Mouse (Mus musculus) midbrain, postnatal 0 days (tissue): Measurements from ENCODE around the gene Fam172a. TPM values are rescaled to one million over a fixed set of nuclear protein-coding genes. Genes with fewer than 3 reads are reported as not detected.

Experiments used
- ATAC-seq: fragments of 200-750 bp; cut with Nextera tagmentation; 2 replicates; pipeline ENCODE4 v1.8.0; 2017; ENCODE audit warnings: moderate number of reproducible peaks, mild to moderate bottlenecking, moderate TSS enrichment, moderate library complexity; ENCODE audit not compliant: low FRiP score
- DNase-seq: peaks from one replicate; pipeline ENCODE4 v3.0.0-alpha.2; 2015; ENCODE audit warnings: low spot score
- H3K27ac ChIP-seq: fragments of 300-500 bp; sonication (generic); 2 replicates; pipeline ENCODE4 v1.5.1; 2014; ENCODE audit warnings: low read depth, mild to moderate bottlenecking, low read length, mixed read lengths
- H3K27me3 ChIP-seq: fragments of 300-500 bp; sonication (generic); 2 replicates; pipeline ENCODE4 v1.6.1; 2014; ENCODE audit warnings: low read length, control low read depth, mixed read lengths; ENCODE audit not compliant: insufficient read depth
- H3K36me3 ChIP-seq: fragments of 300-500 bp; sonication (generic); 2 replicates; pipeline ENCODE4 v1.6.1; 2014; ENCODE audit warnings: low read length, control low read depth, mixed read lengths; ENCODE audit not compliant: insufficient read depth
- H3K4me1 ChIP-seq: fragments of 300-500 bp; sonication (generic); 2 replicates; pipeline ENCODE4 v1.6.1; 2014; ENCODE audit warnings: mild to moderate bottlenecking, control low read depth, antibody characterized with exemption, low read length, mixed read lengths; ENCODE audit not compliant: insufficient read depth
- H3K4me2 ChIP-seq: fragments of 300-500 bp; sonication (generic); 2 replicates; pipeline ENCODE4 v1.6.1; 2014; ENCODE audit warnings: low read depth, mild to moderate bottlenecking, low read length, mixed read lengths; ENCODE audit not compliant: poor library complexity, severe bottlenecking
- H3K4me3 ChIP-seq: fragments of 300-500 bp; sonication (generic); 2 replicates; pipeline ENCODE4 v1.5.1; 2014; ENCODE audit warnings: low read depth, mild to moderate bottlenecking, low read length, moderate library complexity
- H3K9ac ChIP-seq: fragments of 300-500 bp; sonication (generic); replicated peaks from 2 replicates; pipeline ENCODE4 v1.6.1; 2014; ENCODE audit warnings: mild to moderate bottlenecking, low read length, moderate library complexity, mixed read lengths; ENCODE audit not compliant: poor library complexity, severe bottlenecking
- H3K9me3 ChIP-seq: fragments of 300-500 bp; sonication (generic); 2 replicates; pipeline ENCODE4 v1.6.1; 2016; ENCODE audit warnings: low read length, control low read depth
- CTCF ChIP-seq: IDR thresholded peaks from 2 replicates; pipeline ENCODE4 v1.5.1; 2016; ENCODE audit warnings: antibody characterized with exemption, mild to moderate bottlenecking
- WGBS: fragments of 180-500 bp; shearing (Covaris S2); extraction: QIAGEN DNeasy Blood & Tissue Kit; methylation state at CpG from one replicate; pipeline ENCODE4 v1.1.7; 2014; 5-methylcytosine and 5-hydroxymethylcytosine counted together
- polyA plus RNA-seq: library from polyadenylated mRNA; unstranded; fragments of >200 nt; fragmentation: Nextera tagmentation; extraction: Ambion mirVana; gene quantifications from 2 replicates; pipeline ENCODE4 v1.2.1, GENCODE M21; 2015
- total RNA-seq: library from RNA; depleted of rRNA; stranded (reverse); fragments of >200 nt; gene quantifications from 2 replicates; pipeline ENCODE4 v1.2.3, GENCODE M21; 2014

Fam172a gene
- total and polyA plus RNA-seq, 2 experiments from 2014 or later: 25.3 to 43.4 TPM

DNA sequence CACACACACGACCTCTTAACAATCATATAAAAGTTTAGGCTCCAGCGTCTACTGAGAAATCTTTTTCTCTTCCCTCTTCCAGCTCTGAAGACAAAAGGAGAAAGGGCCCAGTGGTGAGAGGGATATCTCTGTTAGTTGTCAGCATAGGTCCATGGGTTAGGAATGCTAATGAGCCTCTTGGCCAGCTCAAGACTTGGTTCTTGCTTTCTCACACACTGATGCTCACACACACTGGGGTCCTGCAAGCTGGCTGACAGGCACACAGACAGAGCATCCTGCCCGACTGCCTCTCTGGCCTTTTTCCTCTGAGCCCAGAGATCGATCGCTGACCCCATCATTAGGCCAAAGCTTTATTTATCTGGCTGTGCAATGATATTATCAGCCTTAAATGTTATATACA lies 482.2 kb downstream of the Fam172a start:
- Histone ChIP-seq H3K4me2 (no peak overlapping the region), H3K4me3 (no peak overlapping the region), H3K4me1 (0 out of 2 replicates have a peak, but pooled peaks cover 4% of the 10 kb centered on the region), H3K9me3 (no peaks in the 10 kb centered on the region), H3K27ac (peak overlapping the region; percentile 26; the same call in 1 of the 2 replicates), H3K36me3 (no peaks in the 10 kb centered on the region), H3K27me3 (peaks cover 24% of the 10 kb centered on the region), H3K9ac (no peak overlapping the region)
- ATAC-seq (no peak), DNase-seq (peak; percentile 73)
- no peak for TF ChIP-seq CTCF
- 18% methylated on average over 5 of the region's 5 CpGs for WGBS

DNA sequence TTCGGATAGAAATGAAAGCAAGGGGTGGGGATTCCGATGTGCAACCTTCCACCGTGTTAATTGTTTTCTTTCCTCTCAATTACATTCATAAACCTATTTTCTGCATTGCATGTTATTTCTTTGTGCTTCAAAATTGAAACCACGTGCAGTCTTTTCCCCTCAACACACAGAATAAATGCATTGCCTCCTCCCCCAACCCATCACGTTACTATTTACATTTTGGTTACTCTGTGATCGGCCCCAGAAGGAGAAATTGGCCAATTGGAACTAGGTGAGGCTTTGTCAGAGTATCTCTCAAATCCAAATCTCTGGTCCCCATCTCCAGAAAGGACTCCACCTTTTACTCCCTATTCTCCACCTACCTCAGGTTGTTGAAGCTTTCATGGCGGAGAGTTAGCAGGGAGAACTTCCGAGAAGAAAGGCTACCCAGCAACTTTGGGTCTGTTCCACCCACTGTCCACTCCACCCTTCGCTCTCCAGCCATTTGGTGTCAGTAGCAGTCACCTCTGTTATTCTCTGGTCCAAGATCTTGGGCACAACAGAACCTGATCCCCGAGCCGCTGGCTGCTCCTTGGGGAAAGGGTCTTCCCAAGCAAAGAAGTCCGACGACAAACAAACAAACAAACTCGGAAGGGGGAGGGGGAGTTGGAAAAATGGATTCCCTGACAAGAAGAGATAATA lies 483.1 kb downstream of the Fam172a start:
- no peak for DNase-seq
- WGBS: 22% methylated on average over 14 of the region's 14 CpGs
- no peak overlapping the region for H3K4me3 ChIP-seq

DNA sequence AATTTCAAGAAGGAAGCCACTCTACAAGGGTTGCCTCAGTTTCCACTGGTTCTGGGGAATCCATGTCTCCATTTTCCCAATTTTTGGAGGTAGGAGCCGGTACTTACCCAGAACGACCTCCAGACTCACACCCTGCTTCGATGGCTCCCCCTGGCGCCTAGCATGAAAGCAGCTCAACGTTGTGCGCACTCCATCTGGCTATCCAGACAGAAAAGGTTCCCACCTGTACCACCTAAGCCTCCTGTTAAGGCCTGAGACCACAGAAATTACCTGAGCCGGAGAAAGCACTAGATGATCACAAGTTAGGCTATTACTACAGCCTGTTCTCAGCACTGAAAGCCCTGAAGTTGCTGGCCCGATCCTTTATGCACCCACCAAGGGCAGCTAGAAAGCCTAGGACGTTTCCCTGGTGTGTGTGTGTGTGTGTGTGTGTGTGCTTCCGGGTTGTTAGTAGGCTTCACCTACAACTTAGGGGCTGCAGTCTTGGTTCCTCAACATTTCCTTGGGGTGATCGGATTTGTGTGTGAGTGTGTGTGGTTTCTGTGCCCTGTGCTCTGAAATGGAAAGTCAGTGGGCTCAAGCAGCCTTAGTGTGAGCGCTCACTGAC lies 484.6 kb downstream of the Fam172a start:
- ATAC-seq (no peak), DNase-seq (no peak)
- Histone ChIP-seq H3K27ac (no peak overlapping the region), H3K4me1 (peaks cover 2% of the 10 kb centered on the region; the same call in 1 of the 2 replicates), H3K9me3 (no peaks in the 10 kb centered on the region), H3K4me3 (no peak overlapping the region), H3K27me3 (peaks cover 21% of the 10 kb centered on the region), H3K36me3 (peaks cover 2% of the 10 kb centered on the region; the same call in 1 of the 2 replicates), H3K4me2 (no peak overlapping the region), H3K9ac (no peak overlapping the region)
- peak; percentile 48 for TF ChIP-seq CTCF
- 32% methylated on average over 12 of the region's 12 CpGs for WGBS

More for the DNA sequence above, 483.1 kb downstream of the Fam172a start:
- Histone ChIP-seq H3K4me1 (no peaks in the 10 kb centered on the region), H3K4me2 (no peak overlapping the region), H3K9ac (no peak overlapping the region), H3K27ac (no peak overlapping the region), H3K9me3 (no peaks in the 10 kb centered on the region), H3K36me3 (peaks cover 2% of the 10 kb centered on the region; the same call in 1 of the 2 replicates), H3K27me3 (peaks cover 21% of the 10 kb centered on the region)
- ATAC-seq: no peak
- TF ChIP-seq CTCF: no peak

DNA sequence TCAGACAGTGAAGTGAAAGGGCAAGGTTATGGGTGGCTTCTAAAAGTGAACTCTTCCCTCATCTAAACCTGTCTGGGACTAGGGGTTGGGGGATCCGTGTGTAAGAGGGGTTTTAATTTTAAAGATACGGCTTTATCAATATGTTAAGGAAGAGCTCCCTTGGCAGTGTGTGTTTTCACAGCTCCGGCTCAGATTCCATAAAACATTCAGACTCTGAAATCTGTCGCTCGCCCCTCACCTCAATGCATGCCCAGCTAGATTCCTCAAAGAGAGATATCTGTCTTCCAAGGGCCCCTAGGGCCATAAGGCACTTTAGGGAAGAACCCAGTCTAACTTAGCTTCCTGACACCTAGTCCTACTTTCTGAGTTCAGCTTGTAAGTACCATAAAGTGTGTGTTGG lies 486.0 kb downstream of the Fam172a start:
- H3K9me3 ChIP-seq: no peaks in the 10 kb centered on the region
- H3K4me1 ChIP-seq: peaks cover 2% of the 10 kb centered on the region; the same call in 1 of the 2 replicates
- DNase-seq: no peak
- no peak overlapping the region for H3K4me2 ChIP-seq
- WGBS: 63% methylated on average over 5 of the region's 5 CpGs
- no peak for ATAC-seq
- no peak overlapping the region for H3K27ac ChIP-seq
- H3K27me3 ChIP-seq: peaks cover 21% of the 10 kb centered on the region
- H3K4me3 ChIP-seq: no peak overlapping the region
- no peak for TF ChIP-seq CTCF
- peaks cover 2% of the 10 kb centered on the region; the same call in 1 of the 2 replicates for H3K36me3 ChIP-seq
- no peak overlapping the region for H3K9ac ChIP-seq

DNA sequence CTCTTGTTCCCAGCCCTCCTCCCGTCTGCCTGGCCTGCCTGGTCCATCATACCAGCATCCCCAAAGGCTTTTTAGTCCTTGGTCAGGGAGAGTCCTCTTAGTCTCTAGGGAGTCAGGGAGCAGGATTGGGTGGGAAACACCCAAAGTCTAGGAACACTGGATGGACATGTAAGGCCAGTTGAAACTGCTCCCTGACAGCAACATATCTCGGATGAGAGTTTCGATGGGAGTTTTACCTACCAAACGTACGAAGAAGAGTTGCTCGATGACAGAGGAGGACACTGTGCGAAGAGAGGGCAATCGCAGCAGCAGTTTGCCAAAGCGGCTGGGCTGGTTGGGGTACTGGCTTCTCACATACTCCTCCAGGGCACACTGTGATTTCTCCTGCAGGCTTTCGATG lies 487.8 kb downstream of the Fam172a start:
- no peak overlapping the region for H3K4me3 ChIP-seq
- peaks cover 2% of the 10 kb centered on the region; the same call in 1 of the 2 replicates for H3K4me1 ChIP-seq
- 50% methylated on average over 10 of the region's 10 CpGs for WGBS

DNA sequence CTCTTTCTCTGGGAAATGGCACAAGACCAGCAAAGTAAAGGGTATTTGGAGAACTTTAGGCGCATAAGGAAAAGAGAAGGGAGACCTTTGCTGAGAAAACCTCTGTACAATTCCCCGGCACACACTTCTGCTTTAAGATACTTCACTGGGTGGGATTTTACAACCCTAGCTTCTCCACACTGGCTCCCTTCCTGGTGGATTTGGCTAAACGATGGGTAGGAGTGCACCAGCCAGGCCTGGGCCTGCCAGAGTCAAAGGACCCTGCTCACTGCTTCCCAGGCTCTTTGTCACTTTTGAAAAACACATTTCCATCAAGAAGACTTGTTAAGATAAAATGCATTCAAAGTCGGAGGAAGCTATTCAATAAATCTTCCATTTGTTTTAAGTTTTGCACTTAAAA lies 491.4 kb downstream of the Fam172a start:
- ATAC-seq: no peak
- peak overlapping the region; percentile 87 for H3K4me3 ChIP-seq
- H3K36me3 ChIP-seq: peaks cover 7% of the 10 kb centered on the region; the same call in 1 of the 2 replicates
- H3K4me1 ChIP-seq: peaks cover 2% of the 10 kb centered on the region; the same call in 1 of the 2 replicates
- peak overlapping the region; percentile 72 for H3K9ac ChIP-seq
- TF ChIP-seq CTCF: no peak
- peak overlapping the region; percentile 56 for H3K4me2 ChIP-seq
- H3K27ac ChIP-seq: peak overlapping the region; percentile 81
- no peaks in the 10 kb centered on the region for H3K9me3 ChIP-seq
- 33% methylated on average over 4 of the region's 4 CpGs for WGBS
- DNase-seq: no peak
- no peaks in the 10 kb centered on the region for H3K27me3 ChIP-seq

More for the DNA sequence above, 487.8 kb downstream of the Fam172a start:
- no peak for DNase-seq
- Histone ChIP-seq H3K36me3 (peaks cover 2% of the 10 kb centered on the region; the same call in 1 of the 2 replicates), H3K27me3 (peaks cover 15% of the 10 kb centered on the region), H3K9ac (0 out of 2 replicates have a peak overlapping the region, but pooled peaks have one; percentile 29), H3K27ac (no peak overlapping the region), H3K4me2 (peak overlapping the region; percentile 56), H3K9me3 (no peaks in the 10 kb centered on the region)
- ATAC-seq: no peak
- TF ChIP-seq CTCF: no peak
